Mouse (Mus musculus) adrenal gland, adult 8-10 months (tissue): Measurements from ENCODE around the gene Polr3h. TPM values are rescaled to one million over a fixed set of nuclear protein-coding genes. Genes with fewer than 3 reads are reported as not detected.
"Not testable (repeated sequence)": the region's sequence is repeated elsewhere in the genome, so short reads cannot be mapped to it uniquely, and the experiment has no call there.

Experiments
- DNase-seq: peaks from one replicate; pipeline ENCODE4 v3.0.0; 2022
- total RNA-seq, 4 experiments: library from RNA; stranded (reverse); gene quantifications; 2 replicates each; pipeline ENCODE4 v1.2.4; 2022

Polr3h gene
- total RNA-seq, 4 experiments from 2014 or later, result 27.5 to 39.2 (median 31.5) TPM

DNA sequence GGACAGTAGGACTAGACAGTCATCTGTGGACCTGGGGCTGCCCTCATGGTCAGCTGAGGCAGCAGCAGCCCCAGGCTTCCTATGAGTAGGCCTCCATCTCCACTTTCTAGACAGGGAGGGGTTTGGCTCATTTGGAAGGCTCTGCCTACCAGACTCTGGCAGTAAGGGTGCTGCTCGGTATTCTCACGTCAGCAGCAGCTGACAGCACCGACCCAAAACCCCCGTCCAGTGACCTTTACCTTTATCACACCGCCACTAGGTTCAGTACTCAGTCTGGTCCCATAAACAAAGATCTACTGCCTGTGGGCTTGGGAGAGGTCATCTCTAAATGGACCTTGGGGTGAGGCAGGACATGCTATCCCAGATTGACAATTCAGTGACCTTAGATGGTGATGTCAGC, 10.4 kb downstream of the Polr3h start:
- no peak for DNase-seq

GRCm38 (mm10) chr15:81914668-81915067, 11.4 kb downstream of the Polr3h start:
- DNase-seq, result no peak

- DNase-seq, result no peak
Observed at GRCm38 (mm10) chr15:81912498-81912897, 13.5 kb downstream of the Polr3h start.

DNA sequence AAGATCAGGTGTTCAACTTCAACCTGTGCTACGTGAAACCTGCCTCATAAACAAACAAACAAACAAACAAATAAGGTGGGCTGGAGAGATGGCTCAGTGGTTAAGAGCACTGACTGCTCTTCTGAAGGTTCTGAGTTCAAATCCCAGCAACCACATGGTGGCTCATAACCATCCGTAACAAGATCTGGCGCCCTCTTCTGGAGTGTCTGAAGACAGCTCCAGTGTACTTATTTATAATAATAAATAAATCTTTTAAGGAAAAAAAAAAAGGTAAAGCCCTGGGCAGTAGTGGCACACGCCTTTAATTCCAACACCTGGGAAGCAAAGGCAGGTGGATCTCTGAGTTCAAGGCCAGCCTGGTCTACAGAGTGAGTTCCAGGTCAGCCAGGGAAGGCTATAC, 17.3 kb downstream of the Polr3h start:
- DNase-seq, result not testable (repeated sequence)

- DNase-seq, result no peak
Observed at GRCm38 (mm10) chr15:81907953-81908352, 18.1 kb downstream of the Polr3h start.

DNA sequence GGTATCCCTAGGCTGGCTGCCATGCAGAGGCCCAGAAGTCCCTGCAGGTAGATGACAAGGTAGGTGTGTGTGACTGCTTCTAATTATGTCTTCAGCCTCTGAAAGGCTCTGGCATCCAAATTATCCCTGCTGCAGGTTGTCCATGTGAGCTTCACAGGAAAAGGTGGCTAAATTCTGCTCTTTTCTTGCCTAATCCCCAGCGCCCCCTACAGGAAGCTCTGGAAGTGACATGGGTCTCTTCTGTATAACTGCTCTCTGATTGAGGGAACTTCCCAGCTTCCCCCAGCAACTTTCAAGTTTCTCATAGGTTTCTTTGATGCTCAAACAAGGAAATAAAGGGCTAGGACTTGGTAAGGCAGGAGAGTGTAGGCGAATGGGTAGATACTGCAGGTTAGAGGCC, 21.1 kb downstream of the Polr3h start:
- no peak for DNase-seq

DNA sequence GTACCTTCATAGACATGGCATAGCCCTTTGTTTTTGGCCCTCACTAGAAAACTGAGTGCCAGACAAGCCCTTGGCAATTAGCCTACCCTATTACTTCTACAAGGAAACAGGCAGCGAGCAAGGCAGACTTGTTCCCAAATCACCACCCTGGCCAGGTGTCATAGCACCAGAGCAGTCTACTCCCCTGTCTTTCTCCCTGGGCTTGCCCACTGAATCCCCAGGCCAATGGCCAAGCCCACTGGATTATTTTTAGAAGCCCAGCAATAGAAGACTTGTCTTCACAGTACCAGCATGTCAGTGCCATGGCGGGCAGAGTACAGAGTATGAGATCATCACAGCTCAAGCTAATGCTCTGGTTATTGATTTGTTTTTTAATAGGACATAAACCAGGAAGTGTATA, 27.3 kb downstream of the Polr3h start:
- no peak for DNase-seq

- DNase-seq, result no peak
Observed at GRCm38 (mm10) chr15:81897607-81898285, 28.3 kb downstream of the Polr3h start.

- no peak for DNase-seq
Observed at GRCm38 (mm10) chr15:81896407-81896806, 29.6 kb downstream of the Polr3h start.

DNA sequence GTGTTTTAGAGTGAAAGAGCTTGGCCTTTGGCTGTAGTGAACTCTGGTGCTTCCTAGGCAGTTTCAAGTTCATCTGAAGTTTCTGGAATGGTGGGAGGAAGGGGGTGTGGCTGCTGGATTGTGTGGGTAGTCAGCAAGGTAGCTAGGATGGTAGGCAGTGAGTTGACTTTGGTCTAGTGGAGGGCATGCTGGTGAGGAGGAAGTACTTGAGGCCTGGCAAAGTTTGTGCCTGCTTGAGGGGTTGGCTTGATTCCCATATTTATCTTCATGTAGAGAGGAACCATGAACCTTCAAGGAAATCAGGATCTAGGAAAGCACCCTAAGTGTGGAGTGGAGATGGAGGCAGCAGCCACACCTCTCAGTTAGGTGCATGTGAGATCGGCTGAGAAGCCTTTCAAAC, 32.0 kb downstream of the Polr3h start:
- DNase-seq, result no peak

GRCm38 (mm10) chr15:81891822-81892580, 34.0 kb downstream of the Polr3h start:
- DNase-seq, result no peak

GRCm38 (mm10) chr15:81891140-81891802, 34.8 kb downstream of the Polr3h start:
- no peak for DNase-seq

DNA sequence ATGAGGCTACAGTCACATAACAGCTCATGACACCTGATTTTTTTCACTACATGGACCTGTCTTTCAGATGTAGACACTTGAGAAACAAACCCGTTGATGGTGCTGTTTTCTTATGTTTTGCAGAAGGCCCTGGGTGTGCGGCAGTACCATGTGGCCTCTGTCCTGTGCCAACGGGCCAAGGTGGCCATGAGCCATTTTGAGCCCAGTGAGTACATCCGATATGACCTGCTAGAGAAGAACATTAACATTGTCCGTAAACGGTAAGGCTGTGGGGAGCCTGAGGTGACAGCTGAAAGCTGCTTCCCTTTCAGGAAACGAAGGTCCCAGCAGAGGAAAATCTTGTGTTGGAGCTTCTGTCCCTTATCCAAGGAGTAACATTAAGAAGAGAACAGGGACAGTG, 36.9 kb downstream of the Polr3h start:
- no peak for DNase-seq

DNA sequence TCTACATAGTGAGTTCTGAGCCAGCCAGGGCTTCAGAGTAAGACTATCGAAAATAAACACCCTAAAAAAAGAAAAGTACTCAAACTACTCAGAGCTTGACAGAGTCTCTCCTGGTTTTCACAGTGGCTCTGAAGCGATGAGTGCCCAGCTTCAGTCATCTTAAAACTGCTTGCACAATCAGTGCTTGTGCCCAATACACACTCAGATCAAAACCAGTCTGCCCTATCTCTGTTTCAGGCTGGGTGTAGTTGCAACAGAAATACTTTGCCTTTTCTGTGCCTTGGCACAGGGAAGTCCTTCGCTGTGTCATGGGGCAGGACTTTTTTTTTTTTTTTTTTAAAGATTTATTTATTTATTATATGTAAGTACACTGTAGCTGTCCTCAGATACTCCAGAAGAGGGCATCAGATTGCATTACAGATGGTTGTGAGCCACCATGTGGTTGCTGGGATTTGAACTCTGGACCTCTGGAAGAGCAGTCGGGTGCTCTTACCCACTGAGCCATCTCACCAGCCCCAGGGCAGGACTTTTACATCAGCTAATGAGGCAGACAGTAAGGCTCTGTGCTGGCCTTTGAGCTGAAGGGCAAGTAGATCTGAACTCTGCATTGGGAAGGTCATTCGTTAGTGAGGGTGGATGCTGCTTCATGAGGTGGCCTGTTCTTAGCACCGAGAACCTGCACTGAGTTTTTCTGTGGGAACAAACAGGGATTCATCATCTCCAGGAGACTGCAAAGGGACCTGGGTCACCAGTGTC, 39.1 kb downstream of the Polr3h start:
- no peak for DNase-seq

DNA sequence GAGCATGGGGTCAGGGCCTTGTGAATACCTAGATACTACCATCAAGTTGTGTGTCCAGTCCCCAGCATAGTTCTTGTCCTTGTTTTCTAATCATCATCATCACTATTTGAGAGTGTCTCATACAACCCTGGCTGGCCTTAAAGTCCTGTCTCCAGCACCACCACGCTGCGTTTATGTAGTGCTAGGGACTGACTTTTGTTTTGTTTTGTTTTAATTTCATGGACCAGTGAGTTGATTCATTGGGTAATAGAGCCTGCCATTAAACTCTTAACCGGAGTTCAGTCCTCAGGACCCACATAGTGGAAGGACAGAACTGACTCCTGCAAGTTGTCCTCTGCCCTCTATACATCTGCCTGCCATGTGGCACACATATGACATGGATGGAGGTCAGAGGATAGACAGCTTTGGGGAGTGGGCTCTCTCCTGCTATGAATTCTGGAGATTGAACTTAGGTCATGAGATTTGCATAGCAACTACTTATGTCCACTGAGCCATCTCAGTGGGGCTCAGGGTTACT, 40.6 kb downstream of the Polr3h start:
- DNase-seq, result no peak

DNA sequence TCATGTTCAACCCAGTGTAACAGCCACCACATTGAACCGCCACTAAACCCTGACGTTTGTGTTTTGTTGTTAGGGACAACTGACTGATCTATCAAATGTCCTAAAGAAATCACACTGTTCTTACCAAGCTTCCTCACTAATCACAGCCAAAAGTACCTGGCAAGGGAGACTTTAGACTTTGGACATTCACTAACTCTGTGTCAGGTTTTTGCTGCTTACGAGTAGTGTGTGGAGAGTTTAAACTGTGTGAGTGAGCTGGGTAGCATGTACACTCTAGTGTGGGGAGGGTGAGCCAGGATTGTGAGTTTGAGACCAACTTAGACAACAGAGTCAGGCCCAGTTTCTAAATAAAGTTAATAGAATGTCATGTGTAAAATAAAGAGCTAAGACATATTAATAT, 43.7 kb downstream of the Polr3h start:
- DNase-seq, result no peak

DNA sequence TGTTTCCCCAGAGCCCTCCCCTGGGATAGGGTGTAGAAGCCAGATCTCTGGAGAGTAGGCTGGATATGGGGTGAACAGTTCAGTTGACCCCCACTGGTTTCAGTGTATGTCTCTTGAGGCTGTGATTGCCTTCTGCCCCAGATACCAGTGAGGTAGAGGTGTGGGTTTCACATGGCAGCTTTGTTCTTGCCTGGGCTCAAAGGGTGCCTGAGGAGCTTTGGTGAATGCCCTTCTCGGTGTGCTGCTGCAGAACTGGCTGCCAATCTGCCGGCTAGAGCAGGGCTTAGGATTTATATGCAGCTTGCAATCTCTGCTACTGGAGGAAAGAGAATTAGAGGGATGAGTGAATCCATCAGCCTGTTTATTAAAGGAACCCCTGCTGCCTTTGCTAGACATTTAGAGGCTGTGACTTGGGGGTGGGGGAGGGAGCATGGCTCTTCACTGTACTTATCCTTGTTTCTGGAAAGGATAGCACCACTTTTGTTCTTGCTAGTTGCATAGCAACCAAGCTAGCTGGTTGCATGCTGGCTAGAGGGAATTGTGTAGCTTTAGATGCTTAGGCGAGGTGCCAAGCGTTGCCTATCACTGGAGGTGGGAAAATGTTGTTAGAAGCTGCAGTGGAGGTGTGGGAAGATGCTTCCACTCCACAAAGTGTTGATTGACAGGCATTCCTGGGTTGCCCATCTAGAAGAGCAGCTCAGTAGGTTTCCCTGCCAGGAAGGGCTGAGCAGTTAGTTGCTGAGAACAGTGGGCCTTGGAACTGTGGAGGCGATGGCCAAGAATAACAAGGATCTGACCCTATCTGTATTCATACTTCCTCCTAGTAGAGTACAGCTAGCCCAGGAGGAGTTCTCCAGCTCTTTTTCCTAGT, 46.3 kb downstream of the Polr3h start:
- DNase-seq, result no peak

GRCm38 (mm10) chr15:81872262-81873136, 53.5 kb downstream of the Polr3h start, which contains the start of gene Aco2:
Aco2 (plus strand) TSS chr15:81872309.
- peak; percentile 99 for DNase-seq

- DNase-seq, result peak; percentile 78
Observed at GRCm38 (mm10) chr15:81871604-81872261, 54.3 kb downstream of the Polr3h start, which contains the start of gene Phf5a. Phf5a (minus strand) TSS chr15:81871911.

DNA sequence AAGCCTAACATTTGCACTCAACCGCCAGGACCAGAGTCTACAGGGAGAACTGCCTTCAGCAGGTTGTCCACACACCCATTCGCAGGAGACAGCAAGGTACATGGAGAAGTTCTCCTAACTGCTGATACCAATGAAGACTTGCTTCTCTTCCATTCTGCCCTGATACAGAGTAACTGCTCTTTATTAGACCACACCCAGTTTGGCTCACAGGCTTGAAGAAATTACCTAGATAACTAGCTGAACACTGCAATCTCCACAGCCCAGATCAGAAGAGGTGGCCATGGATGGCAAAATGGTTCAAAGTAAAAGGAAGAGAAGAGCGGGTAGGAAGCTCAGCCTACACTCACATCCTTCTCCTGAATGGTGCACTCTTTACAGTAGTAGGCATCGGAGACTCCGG, 56.1 kb downstream of the Polr3h start:
- no peak for DNase-seq
